12 mouse cellular contexts compared by ENCODE assay signal in the genomic region with DNA sequence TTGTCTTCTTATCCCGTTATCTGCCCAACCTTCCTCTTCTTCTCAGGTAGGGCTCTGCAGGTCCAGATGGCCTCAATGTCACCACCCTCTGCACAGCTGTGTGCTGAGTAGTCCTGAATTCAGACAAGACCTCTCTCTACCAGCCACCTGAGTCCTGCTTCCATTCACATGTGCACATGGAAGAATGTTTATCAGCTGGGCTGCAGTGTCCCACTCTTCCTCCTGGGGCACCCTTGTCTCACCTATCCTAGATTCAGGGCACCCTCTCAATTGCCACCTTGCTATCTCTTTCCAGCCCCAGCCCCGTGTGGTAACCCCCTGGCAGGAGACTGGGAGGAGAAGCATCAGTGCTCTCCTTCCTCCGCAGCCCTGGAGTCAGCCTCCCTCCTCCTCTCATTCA. TPM values are rescaled to one million over a fixed set of nuclear protein-coding genes. Genes with fewer than 3 reads are reported as not detected.
A peak's percentile ranks its signal among the peaks of the same experiment; 100 is the strongest.
DNase-seq lines count a peak whose midpoint lies in the region; ATAC-seq and TF ChIP-seq lines count a peak whose summit lies in the region.
"Had no signal": no experiment of that assay in that cellular context is flagged by ENCODE, and none has a peak within 500 bp of the region (broad histone marks: within the 10 kb centered on the region; RNA-seq: fewer than 3 reads in every experiment).

No protein-coding gene starts in this region.

- no peak overlapping the region for H3K27ac ChIP-seq in kidney, postnatal 0 days
- H3K27ac ChIP-seq in midbrain, embryonic 14.5 days (replicated peaks; ENCODE audit: low read depth, low read length): no peak overlapping the region
- no peak overlapping the region for H3K27ac ChIP-seq in midbrain, embryonic 11.5 days (ENCODE audit: low read depth, low read length)
- no peak overlapping the region for H3K27ac ChIP-seq in stomach, postnatal 0 days (replicated peaks)

- TF ChIP-seq EP300 in stomach, postnatal 0 days (optimal IDR thresholded peaks at IDR 0.05): no peak

- H3K9me3 ChIP-seq in kidney, postnatal 0 days (replicated peaks; ENCODE audit: low read length): no peaks in the 10 kb centered on the region
- no peaks in the 10 kb centered on the region for H3K9me3 ChIP-seq in midbrain, embryonic 14.5 days (ENCODE audit: control insufficient read depth, low read length)
- H3K9me3 ChIP-seq in midbrain, embryonic 11.5 days (ENCODE audit: control insufficient read depth, low read length): no peaks in the 10 kb centered on the region
- H3K9me3 ChIP-seq in stomach, postnatal 0 days (ENCODE audit: control insufficient read depth, low read length): no peaks in the 10 kb centered on the region

- H3K4me2 ChIP-seq in kidney, postnatal 0 days (ENCODE audit: low read length): no peak overlapping the region
- no peak overlapping the region for H3K4me2 ChIP-seq in midbrain, embryonic 14.5 days (ENCODE audit: low read length)
- H3K4me2 ChIP-seq in midbrain, embryonic 11.5 days: no peak overlapping the region
- no peak overlapping the region for H3K4me2 ChIP-seq in stomach, postnatal 0 days (replicated peaks; ENCODE audit: low read depth)

- TF ChIP-seq CTCF in kidney, postnatal 0 days (IDR thresholded peaks at IDR 0.05; ENCODE audit: low read depth): peak; percentile 38; the same call in 1 of the 2 replicates
- TF ChIP-seq CTCF in stomach, postnatal 0 days (IDR thresholded peaks at IDR 0.05; ENCODE audit: low read depth): peak; percentile 52

- H3K4me3 ChIP-seq in kidney, postnatal 0 days (replicated peaks; ENCODE audit: low read depth, low read length): no peak overlapping the region
- H3K4me3 ChIP-seq in midbrain, embryonic 14.5 days (replicated peaks; ENCODE audit: low read depth, low read length): no peak overlapping the region
- H3K4me3 ChIP-seq in midbrain, embryonic 11.5 days (ENCODE audit: low read depth, low read length): no peak overlapping the region
- H3K4me3 ChIP-seq in stomach, postnatal 0 days (ENCODE audit: low read depth, low read length): no peak overlapping the region

- WGBS in kidney, postnatal 0 days: 69% methylated on average over 3 of the region's 3 CpGs
- 68% methylated on average over 3 of the region's 3 CpGs for WGBS in midbrain, embryonic 14.5 days
- 66% methylated on average over 3 of the region's 3 CpGs for WGBS in midbrain, embryonic 11.5 days
- 57% methylated on average over 3 of the region's 3 CpGs for WGBS in stomach, postnatal 0 days

- H3K36me3 ChIP-seq in kidney, postnatal 0 days (ENCODE audit: insufficient read depth, low read length): peaks cover 23% of the 10 kb centered on the region; the same call in 1 of the 2 replicates
- H3K36me3 ChIP-seq in midbrain, embryonic 14.5 days (ENCODE audit: control insufficient read depth, insufficient read depth, low read length): peaks cover 73% of the 10 kb centered on the region
- H3K36me3 ChIP-seq in midbrain, embryonic 11.5 days (ENCODE audit: control insufficient read depth, insufficient read depth, low read length): peaks cover 7% of the 10 kb centered on the region
- peaks cover 2% of the 10 kb centered on the region; the same call in 1 of the 2 replicates for H3K36me3 ChIP-seq in stomach, postnatal 0 days (ENCODE audit: control insufficient read depth, insufficient read depth, low read length)

- ATAC-seq in kidney, postnatal 0 days (replicated peaks; ENCODE audit: low FRiP score, low read depth): no peak
- ATAC-seq in midbrain, embryonic 14.5 days (ENCODE audit: low FRiP score, low TSS enrichment): no peak
- ATAC-seq in midbrain, embryonic 11.5 days (ENCODE audit: low FRiP score): no peak
- ATAC-seq in stomach, postnatal 0 days (ENCODE audit: low FRiP score, low TSS enrichment): no peak
- ATAC-seq: activated CD4-positive, CD25-positive, alpha-beta regulatory T cell, adult 4 months had no signal

- peak; percentile 28 for DNase-seq in cerebellum, adult 9-11 months
- DNase-seq in cerebellum, postnatal 25 days: no peak
- no peak for DNase-seq in kidney, postnatal 0 days (ENCODE audit: low spot score)
- no peak for DNase-seq in kidney, adult 18-20 months
- DNase-seq in midbrain, embryonic 14.5 days: peak; percentile 16
- no peak for DNase-seq in midbrain, embryonic 11.5 days (ENCODE audit: low spot score, missing footprints)
- no peak for DNase-seq in stomach, postnatal 0 days (ENCODE audit: low spot score)
- no peak for DNase-seq in frontal cortex, postnatal 25 days (ENCODE audit: low spot score in 2 of 2)
- DNase-seq: lung, postnatal 4 days; spleen, adult 18-20 months; thymus, postnatal 36 days had no signal

- peaks cover 6% of the 10 kb centered on the region for H3K4me1 ChIP-seq in kidney, postnatal 0 days (replicated peaks; ENCODE audit: insufficient read depth, low read length)
- H3K4me1 ChIP-seq in midbrain, embryonic 14.5 days (ENCODE audit: control insufficient read depth, insufficient read depth, low read length): peaks cover 14% of the 10 kb centered on the region
- H3K4me1 ChIP-seq in midbrain, embryonic 11.5 days (ENCODE audit: control insufficient read depth, insufficient read depth, low read length): peaks cover 13% of the 10 kb centered on the region; the same call in 1 of the 2 replicates
- no peaks in the 10 kb centered on the region for H3K4me1 ChIP-seq in stomach, postnatal 0 days (replicated peaks; ENCODE audit: control insufficient read depth, insufficient read depth)

- no peak overlapping the region for H3K9ac ChIP-seq in kidney, postnatal 0 days (ENCODE audit: low read depth, low read length)
- H3K9ac ChIP-seq in midbrain, embryonic 14.5 days (replicated peaks; ENCODE audit: low read length): no peak overlapping the region
- H3K9ac ChIP-seq in midbrain, embryonic 11.5 days (ENCODE audit: low read length): no peak overlapping the region
- no peak overlapping the region for H3K9ac ChIP-seq in stomach, postnatal 0 days (ENCODE audit: low read length)

- H3K27me3 ChIP-seq in kidney, postnatal 0 days (ENCODE audit: insufficient read depth, low read length): no peaks in the 10 kb centered on the region
- H3K27me3 ChIP-seq in midbrain, embryonic 14.5 days (ENCODE audit: control insufficient read depth, insufficient read depth, low read length): no peaks in the 10 kb centered on the region
- H3K27me3 ChIP-seq in midbrain, embryonic 11.5 days (ENCODE audit: control insufficient read depth, insufficient read depth, low read length): no peaks in the 10 kb centered on the region
- H3K27me3 ChIP-seq in stomach, postnatal 0 days (ENCODE audit: control insufficient read depth, insufficient read depth, low read length): no peaks in the 10 kb centered on the region

RNA-seq across cellular contexts. Expression of a gene that starts 3.2 kb away (rescaled TPM):
- polyA plus RNA-seq in kidney, postnatal 0 days (2015; fragmentation: Nextera tagmentation; extraction: Ambion mirVana): 15.7 and 19.4 TPM in 2 replicates
- 9.7 and 10.3 TPM in 2 replicates for polyA plus RNA-seq in midbrain, embryonic 14.5 days (2014; fragmentation: Nextera tagmentation; extraction: Ambion mirVana)
- polyA plus RNA-seq in midbrain, embryonic 11.5 days (2014; fragmentation: Nextera tagmentation; extraction: Ambion mirVana): 13.8 and 14.2 TPM in 2 replicates
- polyA plus RNA-seq in stomach, postnatal 0 days (2015; fragmentation: Nextera tagmentation; extraction: Ambion mirVana): 7.9 and 8.5 TPM in 2 replicates

RNA-seq across cellular contexts. Expression of a gene that starts 3.9 kb away (rescaled TPM):
- polyA plus RNA-seq in kidney, postnatal 0 days (2015; fragmentation: Nextera tagmentation; extraction: Ambion mirVana): 78.9 and 79.9 TPM in 2 replicates
- 77.8 and 92.4 TPM in 2 replicates for polyA plus RNA-seq in midbrain, embryonic 14.5 days (2014; fragmentation: Nextera tagmentation; extraction: Ambion mirVana)
- polyA plus RNA-seq in midbrain, embryonic 11.5 days (2014; fragmentation: Nextera tagmentation; extraction: Ambion mirVana): 67.3 and 69.6 TPM in 2 replicates
- 67.2 and 67.3 TPM in 2 replicates for polyA plus RNA-seq in stomach, postnatal 0 days (2015; fragmentation: Nextera tagmentation; extraction: Ambion mirVana)

RNA-seq across cellular contexts. Expression of a gene that starts 11.9 kb away (rescaled TPM):
- 58.6 and 69.5 TPM in 2 replicates for polyA plus RNA-seq in kidney, postnatal 0 days (2015; fragmentation: Nextera tagmentation; extraction: Ambion mirVana)
- polyA plus RNA-seq in midbrain, embryonic 14.5 days (2014; fragmentation: Nextera tagmentation; extraction: Ambion mirVana): 16.1 and 21.5 TPM in 2 replicates
- polyA plus RNA-seq in midbrain, embryonic 11.5 days (2014; fragmentation: Nextera tagmentation; extraction: Ambion mirVana): 35.7 and 44.1 TPM in 2 replicates
- 40.1 and 45.0 TPM in 2 replicates for polyA plus RNA-seq in stomach, postnatal 0 days (2015; fragmentation: Nextera tagmentation; extraction: Ambion mirVana)

RNA-seq across cellular contexts. Expression of a gene that starts 13.4 kb away (rescaled TPM):
- polyA plus RNA-seq in kidney, postnatal 0 days (2015; fragmentation: Nextera tagmentation; extraction: Ambion mirVana): 3.2 and 3.7 TPM in 2 replicates
- polyA plus RNA-seq in midbrain, embryonic 14.5 days (2014; fragmentation: Nextera tagmentation; extraction: Ambion mirVana): 17.6 and 18.6 TPM in 2 replicates
- 4.4 and 4.7 TPM in 2 replicates for polyA plus RNA-seq in midbrain, embryonic 11.5 days (2014; fragmentation: Nextera tagmentation; extraction: Ambion mirVana)
- polyA plus RNA-seq in stomach, postnatal 0 days (2015; fragmentation: Nextera tagmentation; extraction: Ambion mirVana): 1.4 and 1.8 TPM in 2 replicates

RNA-seq across cellular contexts. Expression of a gene that starts 43.2 kb away (rescaled TPM):
- 0.43 and 0.80 TPM in 2 replicates for polyA plus RNA-seq in kidney, postnatal 0 days (2015; fragmentation: Nextera tagmentation; extraction: Ambion mirVana)
- polyA plus RNA-seq in midbrain, embryonic 14.5 days (2014; fragmentation: Nextera tagmentation; extraction: Ambion mirVana): 2.4 and 2.8 TPM in 2 replicates
- 0.17 and 0.19 TPM in 2 replicates for polyA plus RNA-seq in midbrain, embryonic 11.5 days (2014; fragmentation: Nextera tagmentation; extraction: Ambion mirVana)
- 0.33 TPM in 2 replicates for polyA plus RNA-seq in stomach, postnatal 0 days (2015; fragmentation: Nextera tagmentation; extraction: Ambion mirVana)

Comparison
In these comparisons a context has a peak if more than half of its experiments do, and no peak if none do; other contexts are left out.
1. DNase-seq: peak in cerebellum, adult 9-11 months (single experiment) and midbrain, embryonic 14.5 days (single experiment); none in cerebellum, postnatal 25 days (0 of 2), kidney, postnatal 0 days (single experiment), kidney, adult 18-20 months (single experiment), midbrain, embryonic 11.5 days (single experiment), stomach, postnatal 0 days (single experiment) and frontal cortex, postnatal 25 days (0 of 2).